8 mouse cellular contexts compared by ENCODE assay signal in genomic region chr15:78914823-78915659, GRCm38 (mm10). TPM values are rescaled to one million over a fixed set of nuclear protein-coding genes. Genes with fewer than 3 reads are reported as not detected.
DNase-seq lines count a peak whose midpoint lies in the region; ATAC-seq and TF ChIP-seq lines count a peak whose summit lies in the region.

No protein-coding gene starts in this region.

- H3K4me1 ChIP-seq in spleen, adult 2 months (ENCODE audit: control insufficient read depth, insufficient read depth, insufficient read length): peaks cover 6% of the 10 kb centered on the region
- H3K4me1 ChIP-seq in limb, embryonic 14.5 days (ENCODE audit: control insufficient read depth, insufficient read depth, low read length): peaks cover 21% of the 10 kb centered on the region
- 0 out of 2 replicates have a peak, but pooled peaks cover 2% of the 10 kb centered on the region for H3K4me1 ChIP-seq in stomach, postnatal 0 days (replicated peaks; ENCODE audit: control insufficient read depth, insufficient read depth)

- DNase-seq in cerebellum, adult 11 months: peak; percentile 43
- DNase-seq in cerebellum, postnatal 14 days: no peak
- no peak for DNase-seq in spleen, adult 2 months (ENCODE audit: low read depth in 1 of 2, low spot score in 2 of 2)
- no peak for DNase-seq in spleen, adult 12 weeks (ENCODE audit: low spot score)
- DNase-seq in limb, embryonic 14.5 days (ENCODE audit: low spot score): no peak
- no peak for DNase-seq in stomach, postnatal 0 days (ENCODE audit: low spot score)
- no peak for DNase-seq in retina, postnatal 1 day
- no peak for DNase-seq in spleen, postnatal 36 days (ENCODE audit: low spot score in 2 of 2)

- no peak for TF ChIP-seq POLR2A in spleen, adult 2 months (IDR thresholded peaks at IDR 0.05; ENCODE audit: low read depth, low read length)
- no peak for TF ChIP-seq POLR2A in limb, embryonic 14.5 days (IDR thresholded peaks at IDR 0.05; ENCODE audit: borderline replicate concordance, extremely low read depth, insufficient read depth, insufficient read length)

- ATAC-seq in limb, embryonic 14.5 days (ENCODE audit: low FRiP score, low read depth): no peak
- no peak for ATAC-seq in stomach, postnatal 0 days (ENCODE audit: low FRiP score, low TSS enrichment)

- WGBS in spleen, adult 2 months: 48% methylated on average over 8 of the region's 8 CpGs
- WGBS in limb, embryonic 14.5 days: 46% methylated on average over 8 of the region's 8 CpGs
- 49% methylated on average over 8 of the region's 8 CpGs for WGBS in stomach, postnatal 0 days

- H3K27me3 ChIP-seq in spleen, adult 2 months (ENCODE audit: control insufficient read depth, insufficient read depth, low read length): no peaks in the 10 kb centered on the region
- no peaks in the 10 kb centered on the region for H3K27me3 ChIP-seq in limb, embryonic 14.5 days (ENCODE audit: control insufficient read depth, insufficient read depth, low read length)
- no peaks in the 10 kb centered on the region for H3K27me3 ChIP-seq in stomach, postnatal 0 days (ENCODE audit: control insufficient read depth, insufficient read depth, low read length)

- H3K4me2 ChIP-seq in limb, embryonic 14.5 days (replicated peaks; ENCODE audit: low read depth, low read length, severe bottlenecking): peak overlapping the region; percentile 94
- H3K4me2 ChIP-seq in stomach, postnatal 0 days (replicated peaks; ENCODE audit: low read depth): peak overlapping the region; percentile 94

- H3K4me3 ChIP-seq in spleen, adult 2 months (ENCODE audit: extremely low read depth, insufficient read depth, insufficient read length): peak overlapping the region; percentile 63; the same call in 1 of the 2 replicates
- peak overlapping the region; percentile 69 for H3K4me3 ChIP-seq in limb, embryonic 14.5 days (replicated peaks; ENCODE audit: low read length)
- peak overlapping the region; percentile 52 for H3K4me3 ChIP-seq in stomach, postnatal 0 days (ENCODE audit: low read depth, low read length)

- H3K9ac ChIP-seq in limb, embryonic 14.5 days (ENCODE audit: low read depth, low read length, severe bottlenecking): peak overlapping the region; percentile 71
- peak overlapping the region; percentile 63; the same call in 1 of the 2 replicates for H3K9ac ChIP-seq in stomach, postnatal 0 days (ENCODE audit: low read length)

- no peak for TF ChIP-seq CTCF in spleen, adult 2 months (IDR thresholded peaks at IDR 0.05; ENCODE audit: extremely low read depth, insufficient read depth, insufficient read length, insufficient replicate concordance)
- TF ChIP-seq CTCF in stomach, postnatal 0 days (IDR thresholded peaks at IDR 0.05; ENCODE audit: low read depth): no peak

- H3K27ac ChIP-seq in spleen, adult 2 months (ENCODE audit: insufficient read depth, low read length): no peak overlapping the region
- H3K27ac ChIP-seq in limb, embryonic 14.5 days (replicated peaks; ENCODE audit: low read depth, low read length): no peak overlapping the region
- H3K27ac ChIP-seq in stomach, postnatal 0 days (replicated peaks): no peak overlapping the region

- TF ChIP-seq EP300 in stomach, postnatal 0 days (optimal IDR thresholded peaks at IDR 0.05): no peak

- no peaks in the 10 kb centered on the region for H3K9me3 ChIP-seq in limb, embryonic 14.5 days (ENCODE audit: control insufficient read depth, low read length)
- H3K9me3 ChIP-seq in stomach, postnatal 0 days (ENCODE audit: control insufficient read depth, low read length): no peaks in the 10 kb centered on the region

- peaks cover 7% of the 10 kb centered on the region for H3K36me3 ChIP-seq in spleen, adult 2 months (ENCODE audit: control insufficient read depth, insufficient read depth, low read length)
- H3K36me3 ChIP-seq in limb, embryonic 14.5 days (ENCODE audit: control insufficient read depth, insufficient read depth, low read length): peaks cover 36% of the 10 kb centered on the region
- peaks cover 15% of the 10 kb centered on the region for H3K36me3 ChIP-seq in stomach, postnatal 0 days (ENCODE audit: control insufficient read depth, insufficient read depth, low read length)

RNA-seq across cellular contexts. Expression of gene Pdxp, which starts 1.3 kb away (rescaled TPM):
- polyA plus RNA-seq in spleen, adult 2 months (2012; rRNA removed): 13.1 and 23.5 TPM in 2 replicates
- polyA plus RNA-seq in limb, embryonic 14.5 days (2012; rRNA removed): 32.5 and 44.4 TPM in 2 replicates
- 20.8 and 21.7 TPM in 2 replicates for polyA plus RNA-seq in limb, embryonic 14.5 days (2014; fragmentation: Nextera tagmentation; extraction: Ambion mirVana)
- 4.1 and 4.3 TPM in 2 replicates for polyA plus RNA-seq in stomach, postnatal 0 days (2015; fragmentation: Nextera tagmentation; extraction: Ambion mirVana)

RNA-seq across cellular contexts. Expression of gene Lgals1, which starts 11.5 kb away (rescaled TPM):
- 75.4 and 93.0 TPM in 2 replicates for polyA plus RNA-seq in spleen, adult 2 months (2012; rRNA removed)
- 2,106 and 2,309 TPM in 2 replicates for polyA plus RNA-seq in limb, embryonic 14.5 days (2012; rRNA removed)
- 2,467 and 2,738 TPM in 2 replicates for polyA plus RNA-seq in limb, embryonic 14.5 days (2014; fragmentation: Nextera tagmentation; extraction: Ambion mirVana)
- polyA plus RNA-seq in stomach, postnatal 0 days (2015; fragmentation: Nextera tagmentation; extraction: Ambion mirVana): 1,326 and 1,632 TPM in 2 replicates

RNA-seq across cellular contexts. Expression of gene Sh3bp1, which starts 15.5 kb away (rescaled TPM):
- 182 and 272 TPM in 2 replicates for polyA plus RNA-seq in spleen, adult 2 months (2012; rRNA removed)
- 127 and 202 TPM in 2 replicates for polyA plus RNA-seq in limb, embryonic 14.5 days (2012; rRNA removed)
- 51.7 and 54.9 TPM in 2 replicates for polyA plus RNA-seq in limb, embryonic 14.5 days (2014; fragmentation: Nextera tagmentation; extraction: Ambion mirVana)
- polyA plus RNA-seq in stomach, postnatal 0 days (2015; fragmentation: Nextera tagmentation; extraction: Ambion mirVana): 22.7 and 27.4 TPM in 2 replicates

RNA-seq across cellular contexts. Expression of gene Gm49510, which starts 15.6 kb away (rescaled TPM):
- polyA plus RNA-seq in spleen, adult 2 months (2012; rRNA removed): 0.12 and 0.13 TPM in 2 replicates
- 0.19 and 0.20 TPM in 2 replicates for polyA plus RNA-seq in limb, embryonic 14.5 days (2012; rRNA removed)
- 0.92 and 1.5 TPM in 2 replicates for polyA plus RNA-seq in limb, embryonic 14.5 days (2014; fragmentation: Nextera tagmentation; extraction: Ambion mirVana)
- 0.27 and 0.28 TPM in 2 replicates for polyA plus RNA-seq in stomach, postnatal 0 days (2015; fragmentation: Nextera tagmentation; extraction: Ambion mirVana)

RNA-seq across cellular contexts. Expression of gene Nol12, which starts 19.7 kb away (rescaled TPM):
- 14.2 TPM in 2 replicates for polyA plus RNA-seq in spleen, adult 2 months (2012; rRNA removed)
- 38.8 and 41.0 TPM in 2 replicates for polyA plus RNA-seq in limb, embryonic 14.5 days (2012; rRNA removed)
- 50.6 and 53.1 TPM in 2 replicates for polyA plus RNA-seq in limb, embryonic 14.5 days (2014; fragmentation: Nextera tagmentation; extraction: Ambion mirVana)
- polyA plus RNA-seq in stomach, postnatal 0 days (2015; fragmentation: Nextera tagmentation; extraction: Ambion mirVana): 32.3 and 36.4 TPM in 2 replicates

Comparison
In these comparisons a context has a peak if more than half of its experiments do, and no peak if none do; other contexts are left out.
1. RNA of gene Lgals1, which starts 11.5 kb away (polyA plus RNA-seq): 2,106 to 2,738 TPM in limb, embryonic 14.5 days and 1,326 to 1,632 TPM in stomach, postnatal 0 days; 75.4 to 93.0 TPM in spleen, adult 2 months; every median in the first group is over 10 times any median in the second.
2. Peak in every context shown above with its lines, with median percentiles within 50 percentile points of each other: H3K4me3 ChIP-seq.